Mouse (Mus musculus): ENCODE data around the gene Ccdc62. TPM values are rescaled to one million over a fixed set of nuclear protein-coding genes. Genes with fewer than 3 reads are reported as not detected.

Ccdc62 gene
- polyA plus RNA-seq, 1 experiment from 2014 or later = 7.0 TPM

- ATAC-seq (ENCODE audit: low FRiP score, low read depth) = no peak
- WGBS = 69% methylated on average over 4 of the region's 4 CpGs
Observed at GRCm38 (mm10) chr5:123946546-123946945, 16.1 kb downstream of the Ccdc62 start.

GRCm38 (mm10) chr5:123947041-123947761 lies 16.7 kb downstream of the Ccdc62 start:
- Histone ChIP-seq H3K4me3 (no peak overlapping the region), H3K4me1 (no peaks in the 10 kb centered on the region), H3K27ac (no peak overlapping the region), H3K9ac (no peak overlapping the region), H3K27me3 (no peaks in the 10 kb centered on the region), H3K36me3 (no peaks in the 10 kb centered on the region), H3K9me3 (no peaks in the 10 kb centered on the region), H3K4me2 (replicated peaks) (no peak overlapping the region)
- 57% methylated on average over 7 of the region's 7 CpGs for WGBS
- no peak for ATAC-seq (ENCODE audit: low FRiP score, low read depth)

More at GRCm38 (mm10) chr5:123946546-123946945, 16.1 kb downstream of the Ccdc62 start:
- H3K4me2 ChIP-seq (replicated peaks) = no peak overlapping the region
- no peak overlapping the region for H3K27ac ChIP-seq
- no peak overlapping the region for H3K9ac ChIP-seq
- no peaks in the 10 kb centered on the region for H3K27me3 ChIP-seq
- H3K9me3 ChIP-seq = no peaks in the 10 kb centered on the region
- no peaks in the 10 kb centered on the region for H3K4me1 ChIP-seq
- no peaks in the 10 kb centered on the region for H3K36me3 ChIP-seq
- no peak overlapping the region for H3K4me3 ChIP-seq

GRCm38 (mm10) chr5:123952365-123953045 lies 22.0 kb downstream of the Ccdc62 start:
- H3K4me3 ChIP-seq = no peak overlapping the region
- 63% methylated on average over 5 of the region's 5 CpGs for WGBS

GRCm38 (mm10) chr5:123957213-123957612 lies 26.7 kb downstream of the Ccdc62 start:
- no peak overlapping the region for H3K9ac ChIP-seq
- no peaks in the 10 kb centered on the region for H3K27me3 ChIP-seq
- peaks cover 12% of the 10 kb centered on the region for H3K4me1 ChIP-seq
- H3K4me2 ChIP-seq (replicated peaks) = no peak overlapping the region
- H3K4me3 ChIP-seq = no peak overlapping the region
- H3K27ac ChIP-seq = no peak overlapping the region
- H3K36me3 ChIP-seq = no peaks in the 10 kb centered on the region
- WGBS = 91% methylated on average over 8 of the region's 8 CpGs
- no peak for ATAC-seq (ENCODE audit: low FRiP score, low read depth)
- H3K9me3 ChIP-seq = no peaks in the 10 kb centered on the region

More at GRCm38 (mm10) chr5:123952365-123953045, 22.0 kb downstream of the Ccdc62 start:
- H3K4me1 ChIP-seq = peaks cover 12% of the 10 kb centered on the region
- no peak for ATAC-seq (ENCODE audit: low FRiP score, low read depth)
- no peaks in the 10 kb centered on the region for H3K27me3 ChIP-seq
- no peaks in the 10 kb centered on the region for H3K9me3 ChIP-seq
- no peak overlapping the region for H3K27ac ChIP-seq
- 0 out of 2 replicates have a peak overlapping the region, but pooled peaks have one; percentile 9 for H3K9ac ChIP-seq
- H3K4me2 ChIP-seq (replicated peaks) = no peak overlapping the region
- H3K36me3 ChIP-seq = no peaks in the 10 kb centered on the region

- ATAC-seq (ENCODE audit: low FRiP score, low read depth) = no peak
- no peaks in the 10 kb centered on the region for H3K27me3 ChIP-seq
- H3K27ac ChIP-seq = no peak overlapping the region
- H3K4me1 ChIP-seq = peaks cover 12% of the 10 kb centered on the region
- WGBS = 66% methylated on average over 3 of the region's 3 CpGs
- no peak overlapping the region for H3K9ac ChIP-seq
- no peaks in the 10 kb centered on the region for H3K9me3 ChIP-seq
- no peaks in the 10 kb centered on the region for H3K36me3 ChIP-seq
- H3K4me3 ChIP-seq = no peak overlapping the region
- no peak overlapping the region for H3K4me2 ChIP-seq (replicated peaks)
Observed at GRCm38 (mm10) chr5:123959018-123959417, 28.5 kb downstream of the Ccdc62 start.

- ATAC-seq (ENCODE audit: low FRiP score, low read depth) = no peak
- H3K4me3 ChIP-seq = no peak overlapping the region
- no peaks in the 10 kb centered on the region for H3K27me3 ChIP-seq
- H3K9ac ChIP-seq = no peak overlapping the region
- 78% methylated on average over 8 of the region's 8 CpGs for WGBS
- H3K27ac ChIP-seq = no peak overlapping the region
- H3K4me2 ChIP-seq (replicated peaks) = no peak overlapping the region
- no peaks in the 10 kb centered on the region for H3K9me3 ChIP-seq
- no peaks in the 10 kb centered on the region for H3K36me3 ChIP-seq
- peaks cover 7% of the 10 kb centered on the region; the same call in 1 of the 2 replicates for H3K4me1 ChIP-seq
Observed at GRCm38 (mm10) chr5:123960129-123960528, 29.6 kb downstream of the Ccdc62 start.

- WGBS = 80% methylated on average over 12 of the region's 12 CpGs
Observed at GRCm38 (mm10) chr5:123961046-123961445, 30.6 kb downstream of the Ccdc62 start.

GRCm38 (mm10) chr5:123964208-123964607 lies 33.7 kb downstream of the Ccdc62 start:
- H3K4me2 ChIP-seq (replicated peaks) = no peak overlapping the region
- no peak for ATAC-seq (ENCODE audit: low FRiP score, low read depth)
- WGBS = 96% methylated on average over 4 of the region's 4 CpGs
- no peaks in the 10 kb centered on the region for H3K4me1 ChIP-seq
- no peak overlapping the region for H3K9ac ChIP-seq
- no peak overlapping the region for H3K4me3 ChIP-seq
- H3K36me3 ChIP-seq = no peaks in the 10 kb centered on the region
- no peaks in the 10 kb centered on the region for H3K9me3 ChIP-seq
- H3K27ac ChIP-seq = no peak overlapping the region
- no peaks in the 10 kb centered on the region for H3K27me3 ChIP-seq

More at GRCm38 (mm10) chr5:123961046-123961445, 30.6 kb downstream of the Ccdc62 start:
- ATAC-seq (ENCODE audit: low FRiP score, low read depth) = no peak
- no peak overlapping the region for H3K4me3 ChIP-seq
- H3K4me1 ChIP-seq = peaks cover 2% of the 10 kb centered on the region; the same call in 1 of the 2 replicates
- H3K9ac ChIP-seq = no peak overlapping the region
- H3K27ac ChIP-seq = no peak overlapping the region
- no peaks in the 10 kb centered on the region for H3K27me3 ChIP-seq
- no peaks in the 10 kb centered on the region for H3K36me3 ChIP-seq
- H3K9me3 ChIP-seq = no peaks in the 10 kb centered on the region
- H3K4me2 ChIP-seq (replicated peaks) = no peak overlapping the region

GRCm38 (mm10) chr5:123966759-123967158 lies 36.3 kb downstream of the Ccdc62 start:
- Histone ChIP-seq H3K27me3 (0 out of 2 replicates have a peak, but pooled peaks cover 3% of the 10 kb centered on the region), H3K27ac (no peak overlapping the region), H3K4me2 (replicated peaks) (no peak overlapping the region), H3K9ac (no peak overlapping the region), H3K4me1 (no peaks in the 10 kb centered on the region), H3K4me3 (no peak overlapping the region), H3K9me3 (no peaks in the 10 kb centered on the region), H3K36me3 (no peaks in the 10 kb centered on the region)
- WGBS = 92% methylated on average over 2 of the region's 2 CpGs
- ATAC-seq (ENCODE audit: low FRiP score, low read depth) = no peak

GRCm38 (mm10) chr5:123968468-123968867 lies 38.0 kb downstream of the Ccdc62 start:
- no peak for ATAC-seq (ENCODE audit: low FRiP score, low read depth)

GRCm38 (mm10) chr5:123969216-123969615 lies 38.7 kb downstream of the Ccdc62 start:
- no peaks in the 10 kb centered on the region for H3K36me3 ChIP-seq
- WGBS = 72% methylated on average over 8 of the region's 8 CpGs
- H3K27ac ChIP-seq = no peak overlapping the region
- H3K9ac ChIP-seq = no peak overlapping the region
- H3K9me3 ChIP-seq = no peaks in the 10 kb centered on the region
- no peak for ATAC-seq (ENCODE audit: low FRiP score, low read depth)
- no peak overlapping the region for H3K4me3 ChIP-seq
- no peak overlapping the region for H3K4me2 ChIP-seq (replicated peaks)
- peaks cover 13% of the 10 kb centered on the region for H3K27me3 ChIP-seq
- no peaks in the 10 kb centered on the region for H3K4me1 ChIP-seq

More at GRCm38 (mm10) chr5:123968468-123968867, 38.0 kb downstream of the Ccdc62 start:
- Histone ChIP-seq H3K4me3 (no peak overlapping the region), H3K27me3 (peaks cover 13% of the 10 kb centered on the region), H3K4me1 (no peaks in the 10 kb centered on the region), H3K4me2 (replicated peaks) (no peak overlapping the region), H3K9me3 (no peaks in the 10 kb centered on the region), H3K36me3 (no peaks in the 10 kb centered on the region), H3K27ac (no peak overlapping the region), H3K9ac (no peak overlapping the region)
- WGBS = 79% methylated on average over 5 of the region's 5 CpGs

- Histone ChIP-seq H3K9ac (no peak overlapping the region), H3K9me3 (no peaks in the 10 kb centered on the region), H3K27ac (no peak overlapping the region), H3K4me2 (replicated peaks) (no peak overlapping the region), H3K27me3 (peaks cover 24% of the 10 kb centered on the region), H3K4me3 (no peak overlapping the region), H3K4me1 (peaks cover 8% of the 10 kb centered on the region), H3K36me3 (no peaks in the 10 kb centered on the region)
- WGBS = 82% methylated on average over 4 of the region's 4 CpGs
- ATAC-seq (ENCODE audit: low FRiP score, low read depth) = no peak
Observed at GRCm38 (mm10) chr5:123970576-123970975, 40.1 kb downstream of the Ccdc62 start.

All from limb, embryonic 13.5 days (tissue).